Comparison of ENCODE assay signal across 32 mouse cellular contexts in the genomic region with DNA sequence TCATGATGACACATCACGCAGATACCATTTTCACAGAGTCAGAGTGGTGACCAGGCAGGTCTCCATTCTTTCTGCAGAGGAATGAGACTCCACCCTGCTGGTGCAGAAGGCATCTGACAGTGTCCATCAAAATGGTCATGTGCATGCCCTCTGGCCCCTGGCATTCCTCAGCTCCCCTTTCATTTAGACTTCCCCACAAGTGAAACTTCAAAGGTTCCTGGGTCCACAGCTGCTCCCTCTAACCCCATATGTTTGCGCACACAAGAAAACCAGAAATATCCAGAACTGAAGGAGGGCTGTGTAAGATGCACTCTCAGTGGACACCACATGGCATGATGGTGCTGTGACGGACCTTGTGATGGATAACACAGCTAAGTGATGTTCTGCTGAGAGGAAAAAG. TPM values are rescaled to one million over a fixed set of nuclear protein-coding genes. Genes with fewer than 3 reads are reported as not detected.
DNase-seq lines count a peak whose midpoint lies in the region; ATAC-seq and TF ChIP-seq lines count a peak whose summit lies in the region.
"Had no signal": no experiment of that assay in that cellular context is flagged by ENCODE, and none has a peak within 500 bp of the region (broad histone marks: within the 10 kb centered on the region; RNA-seq: fewer than 3 reads in every experiment).

No protein-coding gene starts in this region.

- no peak overlapping the region for H3ac ChIP-seq in myocyte (ENCODE audit: control insufficient read depth, insufficient read length)

- no peaks in the 10 kb centered on the region for H3K9me3 ChIP-seq in embryonic facial prominence, embryonic 14.5 days (ENCODE audit: control insufficient read depth, low read length)
- no peaks in the 10 kb centered on the region for H3K9me3 ChIP-seq in embryonic facial prominence, embryonic 10.5 days
- H3K9me3 ChIP-seq in megakaryocyte, embryonic 14.5 days, result no peaks in the 10 kb centered on the region
- no peaks in the 10 kb centered on the region for H3K9me3 ChIP-seq in limb, embryonic 14.5 days (ENCODE audit: control insufficient read depth, low read length)
- H3K9me3 ChIP-seq: embryonic facial prominence, embryonic 15.5 days; heart, embryonic 10.5 days; heart, embryonic 13.5 days; hindbrain, embryonic 12.5 days; hindbrain, embryonic 15.5 days had no signal

- ATAC-seq in embryonic facial prominence, embryonic 14.5 days (ENCODE audit: low read depth), result peak; percentile 51; the same call in 1 of the 2 replicates
- no peak for ATAC-seq in megakaryocyte, adult 5-6 weeks (ENCODE audit: poor library complexity, severe bottlenecking)
- ATAC-seq in limb, embryonic 14.5 days (ENCODE audit: low FRiP score, low read depth), result peak; percentile 62
- ATAC-seq: forebrain, embryonic 14.5 days; forebrain, postnatal 0 days had no signal

- no peaks in the 10 kb centered on the region for H3K79me2 ChIP-seq in myocyte (ENCODE audit: control insufficient read depth, insufficient read depth)

- H3K4me1 ChIP-seq in embryonic facial prominence, embryonic 14.5 days (ENCODE audit: control insufficient read depth, insufficient read depth, low read length), result no peaks in the 10 kb centered on the region
- H3K4me1 ChIP-seq in embryonic facial prominence, embryonic 10.5 days, result peaks cover 10% of the 10 kb centered on the region; the same call in 1 of the 2 replicates
- peaks cover 34% of the 10 kb centered on the region for H3K4me1 ChIP-seq in megakaryocyte, embryonic 14.5 days
- no peaks in the 10 kb centered on the region for H3K4me1 ChIP-seq in limb, embryonic 14.5 days (ENCODE audit: control insufficient read depth, insufficient read depth, low read length)
- H3K4me1 ChIP-seq: embryonic facial prominence, embryonic 15.5 days; heart, embryonic 10.5 days; heart, embryonic 13.5 days; hindbrain, embryonic 12.5 days; hindbrain, embryonic 15.5 days had no signal

- no peaks in the 10 kb centered on the region for H3K36me3 ChIP-seq in embryonic facial prominence, embryonic 14.5 days (ENCODE audit: control insufficient read depth, insufficient read depth, low read length)
- no peaks in the 10 kb centered on the region for H3K36me3 ChIP-seq in embryonic facial prominence, embryonic 10.5 days (replicated peaks)
- no peaks in the 10 kb centered on the region for H3K36me3 ChIP-seq in megakaryocyte, embryonic 14.5 days (replicated peaks; ENCODE audit: low read length)
- H3K36me3 ChIP-seq in limb, embryonic 14.5 days (ENCODE audit: control insufficient read depth, insufficient read depth, low read length), result no peaks in the 10 kb centered on the region
- no peaks in the 10 kb centered on the region for H3K36me3 ChIP-seq in myocyte (ENCODE audit: control insufficient read depth, insufficient read depth)
- H3K36me3 ChIP-seq: embryonic facial prominence, embryonic 15.5 days; heart, embryonic 10.5 days; heart, embryonic 13.5 days; hindbrain, embryonic 12.5 days; hindbrain, embryonic 15.5 days had no signal

- intact Hi-C loops in gastrocnemius, postnatal 36 days (cut with DNase I), result loop anchor here (5.0 to 10.0 kb wide), 2 partner anchors 64 to 316 kb away; no protein-coding TSS in a partner anchor

- H3K27me3 ChIP-seq in embryonic facial prominence, embryonic 14.5 days (replicated peaks; ENCODE audit: control insufficient read depth, insufficient read depth, low read length), result no peaks in the 10 kb centered on the region
- 0 out of 2 replicates have a peak, but pooled peaks cover 11% of the 10 kb centered on the region for H3K27me3 ChIP-seq in embryonic facial prominence, embryonic 10.5 days (replicated peaks; ENCODE audit: low read depth, poor library complexity, severe bottlenecking)
- H3K27me3 ChIP-seq in megakaryocyte, embryonic 14.5 days (replicated peaks), result peaks cover 48% of the 10 kb centered on the region
- no peaks in the 10 kb centered on the region for H3K27me3 ChIP-seq in limb, embryonic 14.5 days (ENCODE audit: control insufficient read depth, insufficient read depth, low read length)
- peaks cover 14% of the 10 kb centered on the region for H3K27me3 ChIP-seq in myocyte (ENCODE audit: control insufficient read depth, insufficient read depth, insufficient read length)
- H3K27me3 ChIP-seq: embryonic facial prominence, embryonic 15.5 days; hindbrain, embryonic 12.5 days had no signal

- no peak overlapping the region for H3K9ac ChIP-seq in embryonic facial prominence, embryonic 14.5 days (ENCODE audit: low read depth, low read length)
- no peak overlapping the region for H3K9ac ChIP-seq in limb, embryonic 14.5 days (ENCODE audit: low read depth, low read length, severe bottlenecking)
- H3K9ac ChIP-seq: embryonic facial prominence, embryonic 15.5 days; forebrain, postnatal 0 days; heart, embryonic 13.5 days; hindbrain, embryonic 12.5 days; hindbrain, embryonic 15.5 days had no signal

- H3K4me2 ChIP-seq in embryonic facial prominence, embryonic 14.5 days (ENCODE audit: low read depth, low read length), result no peak overlapping the region
- H3K4me2 ChIP-seq in limb, embryonic 14.5 days (replicated peaks; ENCODE audit: low read depth, low read length, severe bottlenecking), result no peak overlapping the region
- no peak overlapping the region for H3K4me2 ChIP-seq in myocyte (ENCODE audit: low read depth)
- H3K4me2 ChIP-seq: embryonic facial prominence, embryonic 15.5 days; heart, embryonic 13.5 days; hindbrain, embryonic 12.5 days; hindbrain, embryonic 15.5 days had no signal

- TF ChIP-seq POLR2A in limb, embryonic 14.5 days (IDR thresholded peaks at IDR 0.05; ENCODE audit: borderline replicate concordance, extremely low read depth, insufficient read depth, insufficient read length), result no peak
- TF ChIP-seq POLR2A in myocyte (IDR thresholded peaks at IDR 0.05; ENCODE audit: insufficient read length, low read depth), result no peak

- 63% methylated on average over 3 of the region's 3 CpGs for WGBS in embryonic facial prominence, embryonic 14.5 days
- 72% methylated on average over 3 of the region's 3 CpGs for WGBS in embryonic facial prominence, embryonic 10.5 days
- 73% methylated on average over 3 of the region's 3 CpGs for WGBS in limb, embryonic 14.5 days

- no peak overlapping the region for H3K27ac ChIP-seq in embryonic facial prominence, embryonic 14.5 days (replicated peaks; ENCODE audit: low read depth, low read length)
- H3K27ac ChIP-seq in embryonic facial prominence, embryonic 10.5 days (replicated peaks), result no peak overlapping the region
- H3K27ac ChIP-seq in limb, embryonic 14.5 days (replicated peaks; ENCODE audit: low read depth, low read length), result no peak overlapping the region
- H3K27ac ChIP-seq: embryonic facial prominence, embryonic 15.5 days; gastrocnemius, adult 2 months; heart, adult 2 months; heart, embryonic 10.5 days; heart, embryonic 13.5 days; hindbrain, embryonic 12.5 days; hindbrain, embryonic 15.5 days had no signal

- no peak overlapping the region for H3K4me3 ChIP-seq in embryonic facial prominence, embryonic 14.5 days (ENCODE audit: low read depth, low read length)
- H3K4me3 ChIP-seq in embryonic facial prominence, embryonic 10.5 days, result no peak overlapping the region
- peak overlapping the region; percentile 42 for H3K4me3 ChIP-seq in megakaryocyte, embryonic 14.5 days (replicated peaks)
- H3K4me3 ChIP-seq in limb, embryonic 14.5 days (replicated peaks; ENCODE audit: low read length), result no peak overlapping the region
- H3K4me3 ChIP-seq in myocyte, result no peak overlapping the region
- H3K4me3 ChIP-seq: embryonic facial prominence, embryonic 15.5 days; gastrocnemius, adult 2 months; heart, adult 2 months; heart, embryonic 10.5 days; heart, embryonic 13.5 days; hindbrain, embryonic 12.5 days; hindbrain, embryonic 15.5 days had no signal

- peak; percentile 13 for DNase-seq in embryonic facial prominence, embryonic 14.5 days (ENCODE audit: low spot score)
- no peak for DNase-seq in embryonic facial prominence, embryonic 10.5 days (ENCODE audit: low spot score)
- no peak for DNase-seq in limb, embryonic 14.5 days (ENCODE audit: low spot score)
- DNase-seq in urinary bladder, postnatal 14 days (ENCODE audit: low spot score), result no peak
- DNase-seq in gastrocnemius, postnatal 36 days, result no peak
- DNase-seq: adrenal gland, adult 2 months; adrenal gland, postnatal 14 days; B cell, adult 2 months; cerebellum, adult 11 months; cerebellum, adult 2 months; cerebellum, adult 9-11 months; cerebellum, postnatal 36 days; embryo, embryonic 11 days; forebrain, postnatal 0 days; gastrocnemius, adult 2 months; gastrocnemius, postnatal 14 days; heart, adult 2 months; heart, postnatal 14 days had no signal

TF ChIP-seq in myocyte, 11 proteins besides CTCF, POLR2A, EP300 and RAD21:
- TF ChIP-seq MYOD1 (IDR thresholded peaks at IDR 0.05; ENCODE audit: control insufficient read depth in 1 of 3, insufficient read length in 2 of 3, low read depth in 2 of 3), result peak in 2 of 3 experiments; percentile 53 to 69
- TF ChIP-seq MAX (IDR thresholded peaks at IDR 0.05; ENCODE audit: low read depth), result no peak

RNA-seq across cellular contexts. Expression of a gene that starts 32.4 kb away (rescaled TPM):
- 0.64 and 1.1 TPM in 2 replicates for polyA plus RNA-seq in embryonic facial prominence, embryonic 14.5 days (2014; fragmentation: Nextera tagmentation; extraction: Ambion mirVana)
- polyA plus RNA-seq in embryonic facial prominence, embryonic 10.5 days (2016; fragmentation: Nextera tagmentation; extraction: Ambion mirVana), result 0.27 and 0.73 TPM in 2 replicates
- polyA plus RNA-seq in megakaryocyte, embryonic 14.5 days (2012; ENCODE audit: insufficient read depth, low replicate concordance), result not detected in 2 replicates
- not detected in 2 replicates for total RNA-seq in megakaryocyte, adult 5-6 weeks (2015)
- 0.26 TPM in 1 of 2 replicates, not detected in the other for total RNA-seq in megakaryocyte, adult 5-6 weeks (2017)
- 0.53 and 0.59 TPM in 2 replicates for polyA plus RNA-seq in limb, embryonic 14.5 days (2012; rRNA removed)
- polyA plus RNA-seq in limb, embryonic 14.5 days (2014; fragmentation: Nextera tagmentation; extraction: Ambion mirVana), result 0.28 and 0.36 TPM in 2 replicates
- polyA plus RNA-seq in myocyte (2012; fragmentation: generic; extraction: Trizol), result 0.19 TPM
- under 1 TPM; 0.10 to 0.15 TPM for total RNA-seq in gastrocnemius, postnatal 36 days (2021)
- total RNA-seq: hematopoietic stem cell, adult 5-6 weeks; MEL had no signal
- polyA plus RNA-seq: forebrain, embryonic 11.5 days; forebrain, embryonic 14.5 days had no signal

RNA-seq across cellular contexts. Expression of a gene that starts 35.9 kb away (rescaled TPM):
- 0.50 and 0.89 TPM in 2 replicates for polyA plus RNA-seq in embryonic facial prominence, embryonic 14.5 days (2014; fragmentation: Nextera tagmentation; extraction: Ambion mirVana)
- polyA plus RNA-seq in embryonic facial prominence, embryonic 10.5 days (2016; fragmentation: Nextera tagmentation; extraction: Ambion mirVana), result 0.67 and 0.85 TPM in 2 replicates
- polyA plus RNA-seq in megakaryocyte, embryonic 14.5 days (2012; ENCODE audit: insufficient read depth, low replicate concordance), result not detected in 2 replicates
- total RNA-seq in megakaryocyte, adult 5-6 weeks (2015), result not detected in 2 replicates
- total RNA-seq in megakaryocyte, adult 5-6 weeks (2017), result not detected in 2 replicates
- polyA plus RNA-seq in limb, embryonic 14.5 days (2012; rRNA removed), result 0.65 and 1.4 TPM in 2 replicates
- 0.83 and 1.3 TPM in 2 replicates for polyA plus RNA-seq in limb, embryonic 14.5 days (2014; fragmentation: Nextera tagmentation; extraction: Ambion mirVana)
- polyA plus RNA-seq in myocyte (2012; fragmentation: generic; extraction: Trizol), result not detected
- total RNA-seq in gastrocnemius, postnatal 36 days (2021), result not detected
- total RNA-seq: adrenal gland, postnatal 14 days; gastrocnemius, adult 2 months; gastrocnemius, postnatal 14 days; heart, adult 2 months; heart, postnatal 14 days; hematopoietic stem cell, adult 5-6 weeks; MEL had no signal
- polyA plus RNA-seq: cerebellum, adult 2 months; forebrain, embryonic 14.5 days; gonadal fat pad, adult 2 months; heart, adult 2 months; heart, embryonic 13.5 days; heart, embryonic 16.5 days had no signal
